Mouse (Mus musculus) hindbrain, embryonic 16.5 days (tissue): ENCODE measurements at regions not wholly inside any gene's neighbourhood (a gene's known extent, or its start where the extent isn't known, plus 50 kb on each side); places are given as distances from the start of the nearest gene placed in this dataset.
A peak's percentile ranks its signal among the peaks of the same experiment; 100 is the strongest.

ENCODE experiments used
- ATAC-seq: fragments of 200-750 bp; cut with Nextera tagmentation; 2 replicates; pipeline ENCODE4 v1.8.0; 2017; ENCODE audit warnings: moderate TSS enrichment, moderate library complexity
- H3K27ac ChIP-seq: fragments of 300-500 bp; sonication (generic); 2 replicates; pipeline ENCODE4 v1.5.1; 2014; ENCODE audit warnings: low read depth, mild to moderate bottlenecking, control low read depth, low read length, moderate library complexity
- H3K27me3 ChIP-seq: fragments of 300-500 bp; sonication (generic); replicated peaks from 2 replicates; pipeline ENCODE4 v1.6.1; 2014; ENCODE audit warnings: low read length; ENCODE audit not compliant: control insufficient read depth, insufficient read depth
- H3K36me3 ChIP-seq: fragments of 300-500 bp; sonication (generic); 2 replicates; pipeline ENCODE4 v1.6.1; 2014; ENCODE audit warnings: mild to moderate bottlenecking, low read length, moderate library complexity, mixed read lengths; ENCODE audit not compliant: control insufficient read depth, insufficient read depth
- H3K4me1 ChIP-seq: fragments of 300-500 bp; sonication (generic); 2 replicates; pipeline ENCODE4 v1.6.1; 2014; ENCODE audit warnings: low read depth, low read length; ENCODE audit not compliant: control insufficient read depth, insufficient read depth
- H3K4me2 ChIP-seq: fragments of 300-500 bp; sonication (generic); 2 replicates; pipeline ENCODE4 v1.6.1; 2014; ENCODE audit warnings: mild to moderate bottlenecking, low read length, control low read depth, moderate library complexity
- H3K4me3 ChIP-seq: fragments of 300-500 bp; sonication (generic); 2 replicates; pipeline ENCODE4 v1.5.1; 2014; ENCODE audit warnings: mild to moderate bottlenecking, low read length, control low read depth, moderate library complexity
- H3K9ac ChIP-seq: fragments of 300-500 bp; sonication (generic); 2 replicates; pipeline ENCODE4 v1.6.1; 2014; ENCODE audit warnings: low read depth, mild to moderate bottlenecking, control low read depth, low read length, moderate library complexity
- H3K9me3 ChIP-seq: fragments of 300-500 bp; sonication (generic); 2 replicates; pipeline ENCODE4 v1.6.1; 2014; ENCODE audit warnings: mild to moderate bottlenecking, low read length, moderate library complexity; ENCODE audit not compliant: control insufficient read depth
- WGBS: fragments of 180-500 bp; shearing (Covaris S2); extraction: QIAGEN DNeasy Blood & Tissue Kit; methylation state at CpG from one replicate; pipeline ENCODE4 v1.1.7; 2014; 5-methylcytosine and 5-hydroxymethylcytosine counted together

- Histone ChIP-seq H3K36me3 (no peaks in the 10 kb centered on the region), H3K9me3 (no peaks in the 10 kb centered on the region), H3K4me3 (no peak overlapping the region), H3K4me1 (no peaks in the 10 kb centered on the region), H3K27ac (no peak overlapping the region), H3K9ac (no peak overlapping the region), H3K27me3 (no peaks in the 10 kb centered on the region), H3K4me2 (no peak overlapping the region)
- ATAC-seq = no peak
- 73% methylated on average over 3 of the region's 3 CpGs for WGBS
Observed at GRCm38 (mm10) chr12:61146695-61147094, 376.3 kb upstream of the Lrfn5 start.

- Histone ChIP-seq H3K4me2 (no peak overlapping the region), H3K36me3 (no peaks in the 10 kb centered on the region), H3K27me3 (no peaks in the 10 kb centered on the region), H3K4me3 (no peak overlapping the region), H3K9ac (no peak overlapping the region), H3K27ac (no peak overlapping the region), H3K9me3 (no peaks in the 10 kb centered on the region), H3K4me1 (no peaks in the 10 kb centered on the region)
- WGBS = 36% methylated on average over 4 of the region's 4 CpGs
- peak; percentile 40; the same call in 1 of the 2 replicates for ATAC-seq
Observed at GRCm38 (mm10) chr12:61175331-61175730, 347.6 kb upstream of the Lrfn5 start.
